Mouse (Mus musculus) heart, embryonic 15.5 days (tissue): Measurements from ENCODE around the gene Gm17651. TPM values are rescaled to one million over a fixed set of nuclear protein-coding genes. Genes with fewer than 3 reads are reported as not detected.

Experiments used
- ATAC-seq: fragments of 200-750 bp; cut with Nextera tagmentation; replicated peaks from 2 replicates; pipeline ENCODE4 v1.8.0; 2017; ENCODE audit warnings: low read depth, moderate TSS enrichment; ENCODE audit not compliant: insufficient number of reproducible peaks, insufficient read depth, low FRiP score
- H3K27ac ChIP-seq: fragments of 300-500 bp; sonication (generic); 2 replicates; pipeline ENCODE4 v1.5.1; 2015; ENCODE audit warnings: mild to moderate bottlenecking, inconsistent platforms
- H3K27me3 ChIP-seq: fragments of 300-500 bp; sonication (generic); 2 replicates; pipeline ENCODE4 v1.6.1; 2015; ENCODE audit warnings: inconsistent platforms
- H3K36me3 ChIP-seq: fragments of 300-500 bp; sonication (generic); 2 replicates; pipeline ENCODE4 v1.6.1; 2015; ENCODE audit warnings: mild to moderate bottlenecking, inconsistent platforms
- H3K4me1 ChIP-seq: fragments of 300-500 bp; sonication (generic); replicated peaks from 2 replicates; pipeline ENCODE4 v1.6.1; 2015; ENCODE audit warnings: inconsistent platforms
- H3K4me2 ChIP-seq: fragments of 300-500 bp; sonication (generic); 2 replicates; pipeline ENCODE4 v1.6.1; 2015; ENCODE audit warnings: inconsistent platforms, mild to moderate bottlenecking, moderate library complexity
- H3K4me3 ChIP-seq: fragments of 300-500 bp; sonication (generic); 2 replicates; pipeline ENCODE4 v1.5.1; 2015; ENCODE audit warnings: mild to moderate bottlenecking, inconsistent platforms
- H3K9ac ChIP-seq: fragments of 300-500 bp; sonication (generic); 2 replicates; pipeline ENCODE4 v1.6.1; 2015; ENCODE audit warnings: mild to moderate bottlenecking, inconsistent platforms
- H3K9me3 ChIP-seq: fragments of 300-500 bp; sonication (generic); replicated peaks from 2 replicates; pipeline ENCODE4 v1.6.1; 2016; ENCODE audit warnings: inconsistent platforms
- WGBS: fragments of 180-500 bp; shearing (Covaris S2); methylation state at CpG from one replicate; pipeline ENCODE4 v1.1.7; 2015; ENCODE audit warnings: mixed read lengths; 5-methylcytosine and 5-hydroxymethylcytosine counted together
- polyA plus RNA-seq: library from polyadenylated mRNA; unstranded; fragments of >200 nt; fragmentation: Nextera tagmentation; extraction: Ambion mirVana; gene quantifications from 2 replicates; pipeline ENCODE4 v1.2.1, GENCODE M21; 2015

Gene Gm17651
- polyA plus RNA-seq, 1 experiment from 2014 or later: not detected

DNA sequence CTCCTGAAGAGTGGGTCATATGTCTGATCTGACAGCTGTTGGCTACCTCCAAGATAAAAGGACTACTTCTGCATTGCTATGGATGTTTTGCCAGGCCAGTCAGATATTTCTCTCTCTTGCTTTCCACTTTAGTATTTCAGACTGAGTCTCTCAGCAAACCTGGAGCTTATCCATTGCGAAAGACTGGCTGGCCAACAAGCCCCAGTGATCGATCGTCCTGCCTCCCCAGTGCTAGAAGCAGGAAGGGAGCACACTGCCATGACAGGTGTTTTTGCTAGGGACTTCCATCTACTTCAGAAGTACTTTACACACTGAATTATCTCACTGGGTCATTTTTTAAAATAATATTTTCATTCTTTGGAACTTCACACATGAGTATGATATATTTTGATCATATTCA is 3.9 kb upstream of the Gm17651 start:
- Histone ChIP-seq H3K27ac (no peak overlapping the region), H3K36me3 (0 out of 2 replicates have a peak, but pooled peaks cover 1% of the 10 kb centered on the region), H3K9me3 (no peaks in the 10 kb centered on the region), H3K27me3 (no peaks in the 10 kb centered on the region), H3K4me2 (no peak overlapping the region), H3K9ac (no peak overlapping the region), H3K4me1 (peaks cover 21% of the 10 kb centered on the region), H3K4me3 (no peak overlapping the region)
- WGBS: 93% methylated on average over 3 of the region's 3 CpGs
- no peak for ATAC-seq

DNA sequence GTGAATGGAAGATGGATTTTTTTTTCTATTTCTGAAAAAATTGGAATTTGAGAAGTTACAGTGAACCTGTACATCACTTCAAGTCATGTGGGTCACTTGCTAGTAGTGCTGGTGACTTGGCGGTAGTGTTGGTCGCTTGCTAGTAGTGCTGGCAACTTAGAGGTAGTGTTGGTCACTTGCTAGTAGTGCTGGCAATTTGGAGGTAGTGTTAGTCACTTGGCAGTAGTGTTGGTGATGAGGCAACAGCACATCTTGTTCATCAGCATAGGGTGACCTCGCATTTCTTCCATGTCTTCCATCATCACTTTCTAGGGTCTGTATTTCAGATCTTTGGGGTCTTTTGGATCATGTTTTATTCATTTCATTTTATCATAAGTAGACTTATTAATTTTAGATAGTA is 1.6 kb upstream of the Gm17651 start:
- H3K4me3 ChIP-seq: no peak overlapping the region
- no peak for ATAC-seq
- H3K4me1 ChIP-seq: peaks cover 6% of the 10 kb centered on the region
- no peaks in the 10 kb centered on the region for H3K27me3 ChIP-seq
- 92% methylated on average over 3 of the region's 3 CpGs for WGBS
- H3K36me3 ChIP-seq: peaks cover 13% of the 10 kb centered on the region
- no peak overlapping the region for H3K27ac ChIP-seq
- H3K9me3 ChIP-seq: no peaks in the 10 kb centered on the region
- H3K4me2 ChIP-seq: no peak overlapping the region
- H3K9ac ChIP-seq: no peak overlapping the region

DNA sequence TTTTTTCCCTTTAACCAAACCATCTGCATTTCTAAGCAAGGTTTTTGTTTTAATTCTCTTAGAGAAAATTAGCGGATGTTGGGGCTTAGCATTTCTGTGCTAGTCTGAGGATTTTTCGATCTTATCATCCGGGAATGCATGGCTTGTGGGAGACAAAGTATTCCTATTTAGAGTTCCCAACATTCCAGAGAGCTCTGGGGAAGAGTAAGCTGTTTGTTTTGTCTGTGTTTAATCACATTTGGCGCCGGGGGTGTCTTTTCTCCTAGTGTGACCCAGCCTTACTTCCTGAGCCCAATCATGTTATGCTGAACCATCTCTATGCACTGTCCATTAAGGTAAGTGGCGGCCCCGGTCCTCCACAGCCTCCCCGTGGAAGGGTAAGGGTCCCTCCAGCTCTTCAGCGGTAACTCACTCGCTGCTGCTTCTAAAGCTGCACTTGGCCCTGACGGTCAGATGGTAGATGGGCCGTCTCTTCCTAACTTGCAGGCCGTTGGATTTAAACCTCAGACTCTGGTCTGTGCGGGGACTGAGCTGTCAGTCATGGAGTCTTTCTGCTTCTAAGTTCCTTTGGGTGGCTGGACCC is 7.3 kb downstream of the Gm17651 start:
- Histone ChIP-seq H3K36me3 (peaks cover 48% of the 10 kb centered on the region), H3K27ac (no peak overlapping the region), H3K4me1 (peaks cover 24% of the 10 kb centered on the region), H3K27me3 (no peaks in the 10 kb centered on the region), H3K4me3 (no peak overlapping the region), H3K9ac (no peak overlapping the region), H3K4me2 (no peak overlapping the region), H3K9me3 (no peaks in the 10 kb centered on the region)
- 36% methylated on average over 14 of the region's 14 CpGs for WGBS
- ATAC-seq: no peak

- ATAC-seq: no peak
- Histone ChIP-seq H3K9me3 (no peaks in the 10 kb centered on the region), H3K4me2 (no peak overlapping the region), H3K4me3 (no peak overlapping the region), H3K4me1 (peaks cover 29% of the 10 kb centered on the region), H3K27me3 (no peaks in the 10 kb centered on the region), H3K9ac (no peak overlapping the region), H3K36me3 (peaks cover 39% of the 10 kb centered on the region), H3K27ac (0 out of 2 replicates have a peak overlapping the region, but pooled peaks have one; percentile 13)
- 48% methylated on average over 8 of the region's 8 CpGs for WGBS
Measured at GRCm38 (mm10) chr3:97666154-97666553, 8.3 kb downstream of the Gm17651 start.

GRCm38 (mm10) chr3:97665525-97665924 is 9.0 kb downstream of the Gm17651 start:
- H3K36me3 ChIP-seq: peaks cover 33% of the 10 kb centered on the region
- peaks cover 31% of the 10 kb centered on the region for H3K4me1 ChIP-seq
- H3K9ac ChIP-seq: no peak overlapping the region
- H3K4me3 ChIP-seq: no peak overlapping the region
- no peak overlapping the region for H3K4me2 ChIP-seq
- WGBS: 52% methylated on average over 9 of the region's 9 CpGs
- ATAC-seq: no peak
- no peaks in the 10 kb centered on the region for H3K27me3 ChIP-seq
- 0 out of 2 replicates have a peak overlapping the region, but pooled peaks have one; percentile 13 for H3K27ac ChIP-seq
- no peaks in the 10 kb centered on the region for H3K9me3 ChIP-seq

- H3K4me1 ChIP-seq: peaks cover 32% of the 10 kb centered on the region
- no peak overlapping the region for H3K4me2 ChIP-seq
- no peaks in the 10 kb centered on the region for H3K9me3 ChIP-seq
- H3K27ac ChIP-seq: no peak overlapping the region
- peaks cover 14% of the 10 kb centered on the region for H3K36me3 ChIP-seq
- H3K27me3 ChIP-seq: no peaks in the 10 kb centered on the region
- 51% methylated on average over 8 of the region's 8 CpGs for WGBS
- ATAC-seq: no peak
- no peak overlapping the region for H3K4me3 ChIP-seq
- no peak overlapping the region for H3K9ac ChIP-seq
Measured at GRCm38 (mm10) chr3:97661206-97661605, 13.3 kb downstream of the Gm17651 start.

DNA sequence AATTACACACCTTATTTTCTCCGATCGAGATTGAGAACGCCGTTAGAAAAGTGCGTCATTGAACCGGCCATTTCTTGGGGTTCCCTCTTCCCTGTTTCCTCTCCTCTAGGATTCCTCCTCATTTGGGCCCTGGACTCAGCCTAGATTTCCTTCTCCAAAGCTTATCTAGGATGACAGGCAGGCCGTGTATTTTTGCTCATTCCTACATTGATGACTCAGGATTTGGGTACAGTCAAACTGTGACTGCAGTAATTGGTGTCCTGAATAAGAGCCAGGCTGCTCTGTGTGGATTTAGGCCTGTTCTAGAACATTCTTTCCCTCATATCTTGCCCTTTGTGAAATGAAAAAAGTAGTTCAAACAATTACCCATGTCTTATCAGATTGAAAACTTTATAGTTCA is 14.7 kb downstream of the Gm17651 start:
- ATAC-seq: no peak
- peaks cover 14% of the 10 kb centered on the region for H3K36me3 ChIP-seq
- no peak overlapping the region for H3K27ac ChIP-seq
- H3K4me3 ChIP-seq: 0 out of 2 replicates have a peak overlapping the region, but pooled peaks have one; percentile 67
- no peaks in the 10 kb centered on the region for H3K27me3 ChIP-seq
- peaks cover 26% of the 10 kb centered on the region for H3K4me1 ChIP-seq
- H3K9me3 ChIP-seq: no peaks in the 10 kb centered on the region
- 77% methylated on average over 7 of the region's 7 CpGs for WGBS
- H3K9ac ChIP-seq: no peak overlapping the region
- peak overlapping the region; percentile 78 for H3K4me2 ChIP-seq

GRCm38 (mm10) chr3:97658426-97659193 is 15.9 kb downstream of the Gm17651 start:
- Histone ChIP-seq H3K4me2 (peak overlapping the region; percentile 78), H3K4me1 (peaks cover 26% of the 10 kb centered on the region), H3K4me3 (peak overlapping the region; percentile 67), H3K9me3 (no peaks in the 10 kb centered on the region), H3K36me3 (peaks cover 4% of the 10 kb centered on the region), H3K27me3 (no peaks in the 10 kb centered on the region), H3K9ac (peak overlapping the region; percentile 67), H3K27ac (peak overlapping the region; percentile 81)
- ATAC-seq: peak; percentile 83
- under 1% methylated on average over 48 of the region's 50 CpGs for WGBS

DNA sequence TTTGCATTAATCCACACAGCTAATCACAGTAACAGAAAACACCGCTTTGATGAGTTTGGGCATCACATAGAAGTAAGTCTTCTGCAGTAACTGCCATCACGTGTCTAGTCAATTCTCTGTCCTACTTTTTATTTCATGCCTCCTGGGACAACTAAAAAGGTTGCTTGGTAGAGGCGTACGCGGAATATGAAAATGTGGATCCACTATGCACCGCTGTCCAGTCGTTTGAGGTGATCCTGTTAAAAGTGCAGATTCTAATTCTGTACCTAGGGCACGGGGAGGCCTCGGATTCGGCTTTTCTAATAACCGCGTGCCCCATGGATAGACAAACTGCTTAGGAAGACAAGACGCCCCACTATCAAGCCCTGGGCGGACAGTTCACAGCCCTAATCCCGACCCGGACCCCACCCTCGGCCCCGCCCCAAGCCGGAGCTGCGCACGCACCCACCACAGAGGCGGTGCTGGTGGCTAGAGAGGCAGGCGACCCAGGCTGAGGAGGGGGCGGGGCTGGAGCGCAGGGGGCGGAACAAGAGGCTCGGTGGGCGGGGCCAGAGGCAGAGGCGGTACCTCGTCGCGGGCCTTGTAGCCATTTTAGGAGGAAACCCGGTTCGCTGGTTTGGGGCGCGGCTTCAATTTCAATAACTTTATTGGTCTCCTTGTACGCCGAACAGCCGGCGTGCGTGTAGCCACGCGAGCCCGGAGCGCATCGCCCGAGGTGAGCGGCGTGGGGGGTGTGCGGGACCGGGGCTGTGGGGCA is 16.7 kb downstream of the Gm17651 start, which contains the start of gene Prkab2:
Gene Prkab2, plus strand, starts transcription at position 539 of the 757 bp plus-strand sequence.
- Histone ChIP-seq H3K9me3 (no peaks in the 10 kb centered on the region), H3K9ac (peak within 1 kb of the TSS; percentile 67), H3K4me3 (peak within 1 kb of the TSS; percentile 67), H3K36me3 (no peaks in the 10 kb centered on the region), H3K4me1 (peaks cover 30% of the 10 kb centered on the region), H3K27ac (peak within 1 kb of the TSS; percentile 81), H3K4me2 (peak within 1 kb of the TSS; percentile 78), H3K27me3 (no peaks in the 10 kb centered on the region)
- WGBS: 1% methylated on average over 51 of the region's 51 CpGs
- ATAC-seq: peak; percentile 94

GRCm38 (mm10) chr3:97654901-97655300 is 19.6 kb downstream of the Gm17651 start:
- no peak overlapping the region for H3K9ac ChIP-seq
- no peak overlapping the region for H3K4me2 ChIP-seq
- no peaks in the 10 kb centered on the region for H3K36me3 ChIP-seq
- H3K4me3 ChIP-seq: no peak overlapping the region
- H3K9me3 ChIP-seq: no peaks in the 10 kb centered on the region
- H3K27ac ChIP-seq: no peak overlapping the region
- 85% methylated on average over 8 of the region's 8 CpGs for WGBS
- H3K27me3 ChIP-seq: no peaks in the 10 kb centered on the region
- ATAC-seq: no peak
- H3K4me1 ChIP-seq: peaks cover 31% of the 10 kb centered on the region

DNA sequence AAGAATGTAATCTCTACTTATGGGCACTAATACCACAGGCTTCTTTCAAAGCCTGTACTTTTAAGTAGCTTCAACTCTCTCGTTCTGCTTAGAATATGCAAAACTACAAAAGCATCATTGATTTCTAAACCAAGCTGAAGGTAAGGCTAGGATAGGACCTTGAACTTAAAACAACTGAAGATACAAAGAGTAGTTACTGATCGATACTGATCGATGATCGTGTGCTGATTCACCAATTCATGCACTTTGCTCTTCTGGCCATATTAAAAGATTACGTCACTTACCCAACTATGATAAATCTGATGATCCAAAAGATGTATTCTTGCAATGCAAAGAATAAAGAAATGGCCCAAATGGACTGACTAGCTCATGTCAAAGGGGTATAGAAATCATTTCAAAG is 20.7 kb downstream of the Gm17651 start:
- no peaks in the 10 kb centered on the region for H3K9me3 ChIP-seq
- H3K36me3 ChIP-seq: no peaks in the 10 kb centered on the region
- H3K4me2 ChIP-seq: no peak overlapping the region
- ATAC-seq: no peak
- H3K4me1 ChIP-seq: peaks cover 26% of the 10 kb centered on the region
- H3K27me3 ChIP-seq: no peaks in the 10 kb centered on the region
- H3K9ac ChIP-seq: no peak overlapping the region
- no peak overlapping the region for H3K27ac ChIP-seq
- no peak overlapping the region for H3K4me3 ChIP-seq
- 88% methylated on average over 5 of the region's 5 CpGs for WGBS
